Mouse (Mus musculus) kidney, embryonic 15.5 days (tissue): ENCODE results near the gene Tcf7. TPM values are rescaled to one million over a fixed set of nuclear protein-coding genes. Genes with fewer than 3 reads are reported as not detected.

ENCODE experiments used
- ATAC-seq: fragments of 200-750 bp; cut with Nextera tagmentation; replicated peaks from 2 replicates; pipeline ENCODE4 v1.8.0; 2017; ENCODE audit warnings: moderate TSS enrichment; ENCODE audit not compliant: low FRiP score
- H3K27ac ChIP-seq: fragments of 300-500 bp; sonication (generic); 2 replicates; pipeline ENCODE4 v1.5.1; 2015; ENCODE audit warnings: mild to moderate bottlenecking, inconsistent platforms
- H3K27me3 ChIP-seq: fragments of 300-500 bp; sonication (generic); 2 replicates; pipeline ENCODE4 v1.6.1; 2015; ENCODE audit warnings: inconsistent platforms
- H3K36me3 ChIP-seq: fragments of 300-500 bp; sonication (generic); 2 replicates; pipeline ENCODE4 v1.6.1; 2015; ENCODE audit warnings: inconsistent platforms
- H3K4me1 ChIP-seq: fragments of 300-500 bp; sonication (generic); 2 replicates; pipeline ENCODE4 v1.6.1; 2015; ENCODE audit warnings: inconsistent platforms
- H3K4me2 ChIP-seq: fragments of 300-500 bp; sonication (generic); 2 replicates; pipeline ENCODE4 v1.6.1; 2015; ENCODE audit warnings: moderate library complexity, mild to moderate bottlenecking, inconsistent platforms
- H3K4me3 ChIP-seq: fragments of 300-500 bp; sonication (generic); replicated peaks from 2 replicates; pipeline ENCODE4 v1.5.1; 2015; ENCODE audit warnings: mild to moderate bottlenecking, inconsistent platforms
- H3K9ac ChIP-seq: fragments of 300-500 bp; sonication (generic); 2 replicates; pipeline ENCODE4 v1.6.1; 2015; ENCODE audit warnings: mild to moderate bottlenecking, inconsistent platforms
- H3K9me3 ChIP-seq: fragments of 300-500 bp; sonication (generic); replicated peaks from 2 replicates; pipeline ENCODE4 v1.6.1; 2016; ENCODE audit warnings: inconsistent platforms
- WGBS: fragments of 180-500 bp; shearing (Covaris S2); methylation state at CpG from one replicate; pipeline ENCODE4 v1.1.7; 2015; ENCODE audit warnings: mixed read lengths; 5-methylcytosine and 5-hydroxymethylcytosine counted together
- polyA plus RNA-seq: library from polyadenylated mRNA; unstranded; fragments of >200 nt; fragmentation: Nextera tagmentation; extraction: Ambion mirVana; gene quantifications from 2 replicates; pipeline ENCODE4 v1.2.1, GENCODE M21; 2015

The Tcf7 gene
- 15.4 and 15.5 TPM in 2 replicates for polyA plus RNA-seq

- Histone ChIP-seq H3K27me3 (peaks cover 31% of the 10 kb centered on the region; the same call in 1 of the 2 replicates), H3K27ac (peak within 1 kb of the TSS; percentile 47), H3K9ac (peak within 1 kb of the TSS; percentile 61), H3K36me3 (0 out of 2 replicates have a peak, but pooled peaks cover 9% of the 10 kb centered on the region), H3K9me3 (no peaks in the 10 kb centered on the region), H3K4me2 (peak within 1 kb of the TSS; percentile 87), H3K4me3 (peak within 1 kb of the TSS; percentile 68), H3K4me1 (peaks cover 55% of the 10 kb centered on the region)
- WGBS: under 1% methylated on average over 90 of the region's 97 CpGs
- peak; percentile 77 for ATAC-seq
Measured at GRCm38 (mm10) chr11:52282774-52283595, at the start of gene Tcf7. Tcf7 (minus strand) TSS chr11:52283014.

GRCm38 (mm10) chr11:52327313-52327712, 44.5 kb upstream of the Tcf7 start:
- H3K9me3 ChIP-seq: no peaks in the 10 kb centered on the region
- no peaks in the 10 kb centered on the region for H3K36me3 ChIP-seq
- no peak for ATAC-seq
- H3K9ac ChIP-seq: no peak overlapping the region
- 52% methylated on average over 3 of the region's 3 CpGs for WGBS
- peaks cover 2% of the 10 kb centered on the region for H3K4me1 ChIP-seq
- H3K27me3 ChIP-seq: no peaks in the 10 kb centered on the region
- H3K27ac ChIP-seq: no peak overlapping the region
- no peak overlapping the region for H3K4me2 ChIP-seq
- no peak overlapping the region for H3K4me3 ChIP-seq

GRCm38 (mm10) chr11:52324442-52325367, 41.9 kb upstream of the Tcf7 start:
- Histone ChIP-seq H3K9me3 (no peaks in the 10 kb centered on the region), H3K4me3 (no peak overlapping the region), H3K27me3 (no peaks in the 10 kb centered on the region), H3K9ac (no peak overlapping the region), H3K27ac (no peak overlapping the region), H3K4me1 (no peaks in the 10 kb centered on the region), H3K36me3 (no peaks in the 10 kb centered on the region), H3K4me2 (no peak overlapping the region)
- no peak for ATAC-seq
- WGBS: 59% methylated on average over 23 of the region's 23 CpGs

- Histone ChIP-seq H3K9ac (no peak overlapping the region), H3K4me2 (no peak overlapping the region), H3K4me3 (no peak overlapping the region), H3K4me1 (no peaks in the 10 kb centered on the region), H3K9me3 (no peaks in the 10 kb centered on the region), H3K36me3 (no peaks in the 10 kb centered on the region), H3K27ac (no peak overlapping the region), H3K27me3 (no peaks in the 10 kb centered on the region)
- WGBS: 67% methylated on average over 3 of the region's 3 CpGs
- no peak for ATAC-seq
Measured at GRCm38 (mm10) chr11:52321540-52321939, 38.7 kb upstream of the Tcf7 start.

GRCm38 (mm10) chr11:52320529-52320928, 37.7 kb upstream of the Tcf7 start:
- H3K9ac ChIP-seq: no peak overlapping the region
- no peaks in the 10 kb centered on the region for H3K4me1 ChIP-seq
- H3K27ac ChIP-seq: no peak overlapping the region
- H3K27me3 ChIP-seq: no peaks in the 10 kb centered on the region
- H3K4me2 ChIP-seq: no peak overlapping the region
- no peaks in the 10 kb centered on the region for H3K36me3 ChIP-seq
- no peak overlapping the region for H3K4me3 ChIP-seq
- H3K9me3 ChIP-seq: no peaks in the 10 kb centered on the region
- ATAC-seq: no peak
- 88% methylated on average over 4 of the region's 4 CpGs for WGBS

GRCm38 (mm10) chr11:52319664-52320063, 36.9 kb upstream of the Tcf7 start:
- peaks cover 1% of the 10 kb centered on the region; the same call in 1 of the 2 replicates for H3K4me1 ChIP-seq
- H3K27me3 ChIP-seq: peaks cover 6% of the 10 kb centered on the region
- H3K4me2 ChIP-seq: no peak overlapping the region
- H3K27ac ChIP-seq: no peak overlapping the region
- no peak overlapping the region for H3K4me3 ChIP-seq
- WGBS: 62% methylated on average over 4 of the region's 4 CpGs
- H3K9ac ChIP-seq: no peak overlapping the region
- no peaks in the 10 kb centered on the region for H3K9me3 ChIP-seq
- no peak for ATAC-seq
- H3K36me3 ChIP-seq: no peaks in the 10 kb centered on the region

- WGBS: 58% methylated on average over 13 of the region's 13 CpGs
- Histone ChIP-seq H3K9ac (no peak overlapping the region), H3K27me3 (peaks cover 18% of the 10 kb centered on the region), H3K36me3 (no peaks in the 10 kb centered on the region), H3K27ac (no peak overlapping the region), H3K9me3 (no peaks in the 10 kb centered on the region), H3K4me1 (peaks cover 11% of the 10 kb centered on the region; the same call in 1 of the 2 replicates), H3K4me2 (no peak overlapping the region), H3K4me3 (no peak overlapping the region)
- ATAC-seq: no peak
Measured at GRCm38 (mm10) chr11:52318445-52318844, 35.6 kb upstream of the Tcf7 start.

GRCm38 (mm10) chr11:52314102-52314793, 31.4 kb upstream of the Tcf7 start:
- H3K4me3 ChIP-seq: peak overlapping the region; percentile 7; the same call in 1 of the 2 replicates
- H3K9me3 ChIP-seq: no peaks in the 10 kb centered on the region
- peaks cover 11% of the 10 kb centered on the region; the same call in 1 of the 2 replicates for H3K4me1 ChIP-seq
- WGBS: 16% methylated on average over 26 of the region's 26 CpGs
- peaks cover 20% of the 10 kb centered on the region for H3K27me3 ChIP-seq
- 0 out of 2 replicates have a peak overlapping the region, but pooled peaks have one; percentile 4 for H3K9ac ChIP-seq
- no peak overlapping the region for H3K27ac ChIP-seq
- ATAC-seq: 0 out of 2 replicates have a peak, but pooled peaks have one; percentile 22
- H3K4me2 ChIP-seq: peak overlapping the region; percentile 44
- H3K36me3 ChIP-seq: no peaks in the 10 kb centered on the region

GRCm38 (mm10) chr11:52310709-52311108, 27.9 kb upstream of the Tcf7 start:
- Histone ChIP-seq H3K9ac (no peak overlapping the region), H3K36me3 (no peaks in the 10 kb centered on the region), H3K27ac (no peak overlapping the region), H3K4me3 (no peak overlapping the region), H3K27me3 (peaks cover 20% of the 10 kb centered on the region), H3K4me2 (no peak overlapping the region), H3K4me1 (peaks cover 14% of the 10 kb centered on the region; the same call in 1 of the 2 replicates), H3K9me3 (no peaks in the 10 kb centered on the region)
- ATAC-seq: no peak
- WGBS: 77% methylated on average over 14 of the region's 14 CpGs

- Histone ChIP-seq H3K9me3 (no peaks in the 10 kb centered on the region), H3K4me2 (no peak overlapping the region), H3K27me3 (peaks cover 12% of the 10 kb centered on the region; the same call in 1 of the 2 replicates), H3K4me3 (no peak overlapping the region), H3K9ac (no peak overlapping the region), H3K36me3 (no peaks in the 10 kb centered on the region), H3K4me1 (peaks cover 11% of the 10 kb centered on the region; the same call in 1 of the 2 replicates), H3K27ac (no peak overlapping the region)
- ATAC-seq: no peak
- WGBS: 68% methylated on average over 3 of the region's 3 CpGs
Measured at GRCm38 (mm10) chr11:52309487-52309886, 26.7 kb upstream of the Tcf7 start.

- Histone ChIP-seq H3K9ac (no peak overlapping the region), H3K36me3 (no peaks in the 10 kb centered on the region), H3K27me3 (no peaks in the 10 kb centered on the region), H3K9me3 (no peaks in the 10 kb centered on the region), H3K27ac (no peak overlapping the region), H3K4me3 (no peak overlapping the region), H3K4me2 (no peak overlapping the region), H3K4me1 (0 out of 2 replicates have a peak, but pooled peaks cover 3% of the 10 kb centered on the region)
- 67% methylated on average over 7 of the region's 7 CpGs for WGBS
- no peak for ATAC-seq
Measured at GRCm38 (mm10) chr11:52306431-52306830, 23.6 kb upstream of the Tcf7 start.
